Mouse (Mus musculus): ENCODE results near the gene Icam5. TPM values are rescaled to one million over a fixed set of nuclear protein-coding genes. Genes with fewer than 3 reads are reported as not detected.
A peak's percentile ranks its signal among the peaks of the same experiment; 100 is the strongest.

The Icam5 gene
- polyA plus RNA-seq, 1 experiment = 1.1 TPM

GRCm38 (mm10) chr9:21073044-21073840 lies 41.4 kb downstream of the Icam5 start, which contains the start of the genes Gm49373 and Fdx1l:
Gm49373 (minus strand) TSS chr9:21073096.
Fdx1l (minus strand) TSS chr9:21073614.
- Histone ChIP-seq H3K4me1 (ENCODE audit: control insufficient read depth, insufficient read depth, insufficient read length) (peaks cover 6% of the 10 kb centered on the region; the same call in 1 of the 2 replicates), H3K27me3 (ENCODE audit: control insufficient read depth, insufficient read depth, low read length) (no peaks in the 10 kb centered on the region), H3K36me3 (ENCODE audit: control insufficient read depth, insufficient read depth, low read length) (peaks cover 10% of the 10 kb centered on the region), H3K4me3 (ENCODE audit: extremely low read depth, insufficient read depth, insufficient read length) (peak within 1 kb of the TSS; percentile 77), H3K27ac (ENCODE audit: insufficient read depth, low read length) (peak within 1 kb of the TSS; percentile 26; the same call in 1 of the 2 replicates)
- peak; percentile 30; the same call in 1 of the 2 replicates for TF ChIP-seq POLR2A (IDR thresholded peaks at IDR 0.05; ENCODE audit: low read depth, low read length)
- TF ChIP-seq CTCF (IDR thresholded peaks at IDR 0.05; ENCODE audit: extremely low read depth, insufficient read depth, insufficient read length, insufficient replicate concordance) = no peak
- WGBS = 2% methylated on average over 58 of the region's 58 CpGs
- peak; percentile 64 to 85 for DNase-seq (ENCODE audit: low read depth in 1 of 2, low spot score in 2 of 2)

GRCm38 (mm10) chr9:21074173-21074572 lies 42.3 kb downstream of the Icam5 start:
- H3K27ac ChIP-seq (ENCODE audit: insufficient read depth, low read length) = no peak overlapping the region
- no peak for DNase-seq (ENCODE audit: low read depth in 1 of 2, low spot score in 2 of 2)
- H3K27me3 ChIP-seq (ENCODE audit: control insufficient read depth, insufficient read depth, low read length) = no peaks in the 10 kb centered on the region
- H3K36me3 ChIP-seq (ENCODE audit: control insufficient read depth, insufficient read depth, low read length) = peaks cover 19% of the 10 kb centered on the region
- no peak overlapping the region for H3K4me3 ChIP-seq (ENCODE audit: extremely low read depth, insufficient read depth, insufficient read length)
- peaks cover 6% of the 10 kb centered on the region; the same call in 1 of the 2 replicates for H3K4me1 ChIP-seq (ENCODE audit: control insufficient read depth, insufficient read depth, insufficient read length)
- WGBS = 67% methylated on average over 1 of the region's 1 CpGs
- TF ChIP-seq CTCF (IDR thresholded peaks at IDR 0.05; ENCODE audit: extremely low read depth, insufficient read depth, insufficient read length, insufficient replicate concordance) (no peak), POLR2A (IDR thresholded peaks at IDR 0.05; ENCODE audit: low read depth, low read length) (no peak)

- Histone ChIP-seq H3K36me3 (ENCODE audit: control insufficient read depth, insufficient read depth, low read length) (peaks cover 33% of the 10 kb centered on the region), H3K27ac (ENCODE audit: insufficient read depth, low read length) (no peak overlapping the region), H3K4me1 (ENCODE audit: control insufficient read depth, insufficient read depth, insufficient read length) (peaks cover 6% of the 10 kb centered on the region; the same call in 1 of the 2 replicates), H3K27me3 (ENCODE audit: control insufficient read depth, insufficient read depth, low read length) (no peaks in the 10 kb centered on the region), H3K4me3 (ENCODE audit: extremely low read depth, insufficient read depth, insufficient read length) (no peak overlapping the region)
- 96% methylated on average over 3 of the region's 3 CpGs for WGBS
- no peak for DNase-seq (ENCODE audit: low read depth in 1 of 2, low spot score in 2 of 2)
- TF ChIP-seq POLR2A (IDR thresholded peaks at IDR 0.05; ENCODE audit: low read depth, low read length) = no peak
- TF ChIP-seq CTCF (IDR thresholded peaks at IDR 0.05; ENCODE audit: extremely low read depth, insufficient read depth, insufficient read length, insufficient replicate concordance) = no peak
Measured at GRCm38 (mm10) chr9:21075625-21076024, 43.8 kb downstream of the Icam5 start.

GRCm38 (mm10) chr9:21081127-21081526 lies 49.3 kb downstream of the Icam5 start:
- no peaks in the 10 kb centered on the region for H3K4me1 ChIP-seq (ENCODE audit: control insufficient read depth, insufficient read depth, insufficient read length)
- no peak for TF ChIP-seq CTCF (IDR thresholded peaks at IDR 0.05; ENCODE audit: extremely low read depth, insufficient read depth, insufficient read length, insufficient replicate concordance)
- TF ChIP-seq POLR2A (IDR thresholded peaks at IDR 0.05; ENCODE audit: low read depth, low read length) = no peak
- no peak overlapping the region for H3K27ac ChIP-seq (ENCODE audit: insufficient read depth, low read length)
- no peak for DNase-seq (ENCODE audit: low read depth in 1 of 2, low spot score in 2 of 2)
- WGBS = 92% methylated on average over 9 of the region's 9 CpGs
- H3K36me3 ChIP-seq (ENCODE audit: control insufficient read depth, insufficient read depth, low read length) = peaks cover 66% of the 10 kb centered on the region
- H3K4me3 ChIP-seq (ENCODE audit: extremely low read depth, insufficient read depth, insufficient read length) = no peak overlapping the region
- H3K27me3 ChIP-seq (ENCODE audit: control insufficient read depth, insufficient read depth, low read length) = no peaks in the 10 kb centered on the region

GRCm38 (mm10) chr9:21083324-21083723 lies 51.5 kb downstream of the Icam5 start:
- no peak for DNase-seq (ENCODE audit: low read depth in 1 of 2, low spot score in 2 of 2)
- no peaks in the 10 kb centered on the region for H3K4me1 ChIP-seq (ENCODE audit: control insufficient read depth, insufficient read depth, insufficient read length)
- peaks cover 72% of the 10 kb centered on the region for H3K36me3 ChIP-seq (ENCODE audit: control insufficient read depth, insufficient read depth, low read length)
- TF ChIP-seq CTCF (IDR thresholded peaks at IDR 0.05; ENCODE audit: extremely low read depth, insufficient read depth, insufficient read length, insufficient replicate concordance) = no peak
- no peak for TF ChIP-seq POLR2A (IDR thresholded peaks at IDR 0.05; ENCODE audit: low read depth, low read length)
- 83% methylated on average over 3 of the region's 3 CpGs for WGBS
- no peak overlapping the region for H3K4me3 ChIP-seq (ENCODE audit: extremely low read depth, insufficient read depth, insufficient read length)
- H3K27me3 ChIP-seq (ENCODE audit: control insufficient read depth, insufficient read depth, low read length) = no peaks in the 10 kb centered on the region
- no peak overlapping the region for H3K27ac ChIP-seq (ENCODE audit: insufficient read depth, low read length)

Other genes with a start within 250 kb of the Icam5 start
- gene Col5a3, start 217.0 kb upstream of the Icam5 start, polyA plus RNA-seq (2012; rRNA removed) = 1.4 TPM in 2 replicates
- not detected in 2 replicates for gene Rdh8, start 213.6 kb upstream of the Icam5 start, polyA plus RNA-seq (2012; rRNA removed)
- 82.8 and 108 TPM in 2 replicates for gene A230050P20Rik, start 163.4 kb upstream of the Icam5 start, polyA plus RNA-seq (2012; rRNA removed)
- 2.7 and 3.8 TPM in 2 replicates for gene Angptl6, start 152.3 kb upstream of the Icam5 start, polyA plus RNA-seq (2012; rRNA removed)
- 116 and 120 TPM in 2 replicates for gene Ppan, start 143.9 kb upstream of the Icam5 start, polyA plus RNA-seq (2012; rRNA removed)
- gene Eif3g, start 133.4 kb upstream of the Icam5 start, polyA plus RNA-seq (2012; rRNA removed) = 89.3 and 103 TPM in 2 replicates
- 37.0 and 44.9 TPM in 2 replicates for gene Dnmt1, start 72.2 kb upstream of the Icam5 start, polyA plus RNA-seq (2012; rRNA removed)
- gene S1pr2, start 55.3 kb upstream of the Icam5 start, polyA plus RNA-seq (2012; rRNA removed) = 3.4 and 3.9 TPM in 2 replicates
- 75.8 and 99.7 TPM in 2 replicates for gene Mrpl4, start 29.3 kb upstream of the Icam5 start, polyA plus RNA-seq (2012; rRNA removed)
- gene Icam1, start 16.1 kb upstream of the Icam5 start, polyA plus RNA-seq (2012; rRNA removed) = 59.7 and 67.4 TPM in 2 replicates
- gene Icam4, start 2.7 kb upstream of the Icam5 start, polyA plus RNA-seq (2012; rRNA removed) = 8.1 and 9.3 TPM in 2 replicates
- 0.28 and 0.65 TPM in 2 replicates for gene Zglp1, start 35.0 kb downstream of the Icam5 start, polyA plus RNA-seq (2012; rRNA removed)
- gene Gm49373, start 41.0 kb downstream of the Icam5 start, polyA plus RNA-seq (2012; rRNA removed) = 0.19 and 0.32 TPM in 2 replicates
- gene Fdx1l, start 41.5 kb downstream of the Icam5 start, polyA plus RNA-seq (2012; rRNA removed) = 38.3 and 59.5 TPM in 2 replicates
- gene Gm38431, start 59.9 kb downstream of the Icam5 start, polyA plus RNA-seq (2012; rRNA removed) = 5.2 and 18.8 TPM in 2 replicates
- gene Raver1, start 59.9 kb downstream of the Icam5 start, polyA plus RNA-seq (2012; rRNA removed) = 77.9 and 93.1 TPM in 2 replicates
- gene Tyk2, start 99.2 kb downstream of the Icam5 start, polyA plus RNA-seq (2012; rRNA removed) = 46.1 and 52.2 TPM in 2 replicates
- 39.5 and 44.7 TPM in 2 replicates for gene Cdc37, start 117.9 kb downstream of the Icam5 start, polyA plus RNA-seq (2012; rRNA removed)
- 12.4 and 13.1 TPM in 2 replicates for gene Pde4a, start 133.6 kb downstream of the Icam5 start, polyA plus RNA-seq (2012; rRNA removed)
- 55.4 and 78.4 TPM in 2 replicates for gene Keap1, start 207.3 kb downstream of the Icam5 start, polyA plus RNA-seq (2012; rRNA removed)
- gene S1pr5, start 216.4 kb downstream of the Icam5 start, polyA plus RNA-seq (2012; rRNA removed) = 12.2 and 21.3 TPM in 2 replicates
- gene Atg4d, start 233.2 kb downstream of the Icam5 start, polyA plus RNA-seq (2012; rRNA removed) = 44.8 and 48.4 TPM in 2 replicates

Measured in spleen, adult 2 months (tissue).